Mouse (Mus musculus): ENCODE measurements around the gene Sox30. TPM values are rescaled to one million over a fixed set of nuclear protein-coding genes. Genes with fewer than 3 reads are reported as not detected.

Sox30 gene
- polyA plus RNA-seq, 1 experiment from 2014 or later: 0.05 TPM

GRCm38 (mm10) chr11:45959598-45959997 lies 20.5 kb upstream of the Sox30 start:
- Histone ChIP-seq H3K4me1 (replicated peaks) (peaks cover 3% of the 10 kb centered on the region), H3K4me3 (replicated peaks) (no peak overlapping the region), H3K9me3 (no peaks in the 10 kb centered on the region), H3K9ac (replicated peaks) (no peak overlapping the region), H3K36me3 (no peaks in the 10 kb centered on the region), H3K4me2 (replicated peaks) (no peak overlapping the region), H3K27ac (no peak overlapping the region), H3K27me3 (no peaks in the 10 kb centered on the region)
- 80% methylated on average over 3 of the region's 3 CpGs for WGBS
- ATAC-seq: no peak

- ATAC-seq: no peak
- H3K4me1 ChIP-seq (replicated peaks): no peaks in the 10 kb centered on the region
Measured at GRCm38 (mm10) chr11:45960003-45960402, 20.1 kb upstream of the Sox30 start.

GRCm38 (mm10) chr11:45966896-45967295 lies 13.2 kb upstream of the Sox30 start:
- H3K9me3 ChIP-seq: no peaks in the 10 kb centered on the region
- no peak overlapping the region for H3K4me3 ChIP-seq (replicated peaks)
- H3K27ac ChIP-seq: no peak overlapping the region
- ATAC-seq: no peak
- H3K4me1 ChIP-seq (replicated peaks): no peaks in the 10 kb centered on the region
- H3K27me3 ChIP-seq: no peaks in the 10 kb centered on the region
- no peaks in the 10 kb centered on the region for H3K36me3 ChIP-seq
- H3K9ac ChIP-seq (replicated peaks): no peak overlapping the region
- 87% methylated on average over 4 of the region's 4 CpGs for WGBS
- no peak overlapping the region for H3K4me2 ChIP-seq (replicated peaks)

More at GRCm38 (mm10) chr11:45960003-45960402, 20.1 kb upstream of the Sox30 start:
- Histone ChIP-seq H3K4me3 (replicated peaks) (no peak overlapping the region), H3K4me2 (replicated peaks) (no peak overlapping the region), H3K36me3 (no peaks in the 10 kb centered on the region), H3K27me3 (no peaks in the 10 kb centered on the region), H3K27ac (no peak overlapping the region), H3K9me3 (no peaks in the 10 kb centered on the region), H3K9ac (replicated peaks) (no peak overlapping the region)
- 85% methylated on average over 5 of the region's 5 CpGs for WGBS

GRCm38 (mm10) chr11:45968466-45968865 lies 11.6 kb upstream of the Sox30 start:
- 86% methylated on average over 3 of the region's 3 CpGs for WGBS
- no peaks in the 10 kb centered on the region for H3K27me3 ChIP-seq
- no peak overlapping the region for H3K9ac ChIP-seq (replicated peaks)
- H3K36me3 ChIP-seq: no peaks in the 10 kb centered on the region
- no peak overlapping the region for H3K4me3 ChIP-seq (replicated peaks)
- H3K9me3 ChIP-seq: no peaks in the 10 kb centered on the region
- H3K4me2 ChIP-seq (replicated peaks): no peak overlapping the region
- ATAC-seq: no peak
- H3K27ac ChIP-seq: no peak overlapping the region
- H3K4me1 ChIP-seq (replicated peaks): no peaks in the 10 kb centered on the region

- H3K36me3 ChIP-seq: no peaks in the 10 kb centered on the region
- H3K9ac ChIP-seq (replicated peaks): no peak overlapping the region
- no peaks in the 10 kb centered on the region for H3K4me1 ChIP-seq (replicated peaks)
- H3K9me3 ChIP-seq: no peaks in the 10 kb centered on the region
- H3K27me3 ChIP-seq: no peaks in the 10 kb centered on the region
- ATAC-seq: no peak
- H3K4me2 ChIP-seq (replicated peaks): no peak overlapping the region
- H3K4me3 ChIP-seq (replicated peaks): no peak overlapping the region
- H3K27ac ChIP-seq: no peak overlapping the region
- WGBS: 91% methylated on average over 5 of the region's 5 CpGs
Measured at GRCm38 (mm10) chr11:45973635-45974034, 6.5 kb upstream of the Sox30 start.

- Histone ChIP-seq H3K4me1 (replicated peaks) (no peaks in the 10 kb centered on the region), H3K27ac (no peak overlapping the region), H3K4me2 (replicated peaks) (no peak overlapping the region), H3K9me3 (no peaks in the 10 kb centered on the region), H3K36me3 (no peaks in the 10 kb centered on the region), H3K9ac (replicated peaks) (no peak overlapping the region), H3K4me3 (replicated peaks) (no peak overlapping the region), H3K27me3 (no peaks in the 10 kb centered on the region)
- no peak for ATAC-seq
- 91% methylated on average over 8 of the region's 8 CpGs for WGBS
Measured at GRCm38 (mm10) chr11:45974466-45974865, 5.6 kb upstream of the Sox30 start.

GRCm38 (mm10) chr11:45976061-45976460 lies 4.0 kb upstream of the Sox30 start:
- Histone ChIP-seq H3K4me1 (replicated peaks) (0 out of 2 replicates have a peak, but pooled peaks cover 4% of the 10 kb centered on the region), H3K4me3 (replicated peaks) (no peak overlapping the region), H3K27ac (no peak overlapping the region), H3K9me3 (no peaks in the 10 kb centered on the region), H3K36me3 (no peaks in the 10 kb centered on the region), H3K4me2 (replicated peaks) (no peak overlapping the region), H3K27me3 (no peaks in the 10 kb centered on the region), H3K9ac (replicated peaks) (no peak overlapping the region)
- WGBS: 73% methylated on average over 3 of the region's 3 CpGs
- ATAC-seq: no peak

GRCm38 (mm10) chr11:45980893-45981253 lies 763 bp downstream of the Sox30 start:
- Histone ChIP-seq H3K4me2 (replicated peaks) (peak overlapping the region; percentile 70), H3K27ac (peak overlapping the region; percentile 81), H3K27me3 (no peaks in the 10 kb centered on the region), H3K9me3 (no peaks in the 10 kb centered on the region), H3K9ac (replicated peaks) (peak overlapping the region; percentile 83), H3K4me3 (replicated peaks) (peak overlapping the region; percentile 64), H3K4me1 (replicated peaks) (0 out of 2 replicates have a peak, but pooled peaks cover 4% of the 10 kb centered on the region), H3K36me3 (no peaks in the 10 kb centered on the region)
- no peak for ATAC-seq
- WGBS: 42% methylated on average over 19 of the region's 19 CpGs

GRCm38 (mm10) chr11:45991604-45992003 lies 11.5 kb downstream of the Sox30 start:
- no peaks in the 10 kb centered on the region for H3K9me3 ChIP-seq
- H3K4me1 ChIP-seq (replicated peaks): peaks cover 8% of the 10 kb centered on the region; the same call in 1 of the 2 replicates
- no peaks in the 10 kb centered on the region for H3K36me3 ChIP-seq
- H3K4me3 ChIP-seq (replicated peaks): peak overlapping the region; percentile 13; the same call in 1 of the 2 replicates
- WGBS: 10% methylated on average over 16 of the region's 16 CpGs
- no peak overlapping the region for H3K9ac ChIP-seq (replicated peaks)
- H3K4me2 ChIP-seq (replicated peaks): peak overlapping the region; percentile 41
- ATAC-seq: peak; percentile 37; the same call in 1 of the 2 replicates
- H3K27me3 ChIP-seq: peaks cover 5% of the 10 kb centered on the region; the same call in 1 of the 2 replicates
- no peak overlapping the region for H3K27ac ChIP-seq

- H3K27ac ChIP-seq: no peak overlapping the region
- H3K27me3 ChIP-seq: peaks cover 5% of the 10 kb centered on the region; the same call in 1 of the 2 replicates
- H3K4me3 ChIP-seq (replicated peaks): no peak overlapping the region
- WGBS: 51% methylated on average over 13 of the region's 13 CpGs
- peaks cover 8% of the 10 kb centered on the region; the same call in 1 of the 2 replicates for H3K4me1 ChIP-seq (replicated peaks)
- no peak overlapping the region for H3K9ac ChIP-seq (replicated peaks)
- H3K36me3 ChIP-seq: no peaks in the 10 kb centered on the region
- no peaks in the 10 kb centered on the region for H3K9me3 ChIP-seq
- H3K4me2 ChIP-seq (replicated peaks): peak overlapping the region; percentile 41
- ATAC-seq: no peak
Measured at GRCm38 (mm10) chr11:45992087-45992486, 12.0 kb downstream of the Sox30 start.

- H3K4me2 ChIP-seq (replicated peaks): no peak overlapping the region
- H3K4me1 ChIP-seq (replicated peaks): no peaks in the 10 kb centered on the region
- no peaks in the 10 kb centered on the region for H3K36me3 ChIP-seq
- 23% methylated on average over 6 of the region's 6 CpGs for WGBS
- ATAC-seq: 0 out of 2 replicates have a peak, but pooled peaks have one; percentile 20
- H3K9me3 ChIP-seq: no peaks in the 10 kb centered on the region
- H3K9ac ChIP-seq (replicated peaks): no peak overlapping the region
- H3K27ac ChIP-seq: no peak overlapping the region
- no peaks in the 10 kb centered on the region for H3K27me3 ChIP-seq
- H3K4me3 ChIP-seq (replicated peaks): no peak overlapping the region
Measured at GRCm38 (mm10) chr11:46016061-46016460, 36.0 kb downstream of the Sox30 start.

GRCm38 (mm10) chr11:46020246-46020645 lies 40.1 kb downstream of the Sox30 start:
- Histone ChIP-seq H3K4me1 (replicated peaks) (no peaks in the 10 kb centered on the region), H3K36me3 (no peaks in the 10 kb centered on the region), H3K9me3 (no peaks in the 10 kb centered on the region), H3K9ac (replicated peaks) (no peak overlapping the region), H3K4me3 (replicated peaks) (no peak overlapping the region), H3K27ac (no peak overlapping the region), H3K27me3 (no peaks in the 10 kb centered on the region), H3K4me2 (replicated peaks) (no peak overlapping the region)
- no peak for ATAC-seq
- WGBS: 56% methylated on average over 1 of the region's 1 CpGs

GRCm38 (mm10) chr11:46021850-46022249 lies 41.7 kb downstream of the Sox30 start:
- Histone ChIP-seq H3K9me3 (no peaks in the 10 kb centered on the region), H3K27me3 (no peaks in the 10 kb centered on the region), H3K4me2 (replicated peaks) (no peak overlapping the region), H3K4me3 (replicated peaks) (no peak overlapping the region), H3K4me1 (replicated peaks) (peaks cover 5% of the 10 kb centered on the region; the same call in 1 of the 2 replicates), H3K9ac (replicated peaks) (no peak overlapping the region), H3K36me3 (no peaks in the 10 kb centered on the region), H3K27ac (no peak overlapping the region)
- no peak for ATAC-seq
